Mouse (Mus musculus): ENCODE measurements around the gene Mast4.

- TF ChIP-seq CTCF (IDR thresholded peaks at IDR 0.05; ENCODE audit: low read depth, low read length) (no peak), GATA2 (IDR thresholded peaks at IDR 0.05; ENCODE audit: borderline replicate concordance, low read depth, low read length) (no peak), TAL1 (conservative IDR thresholded peaks at IDR 0.05; ENCODE audit: low read depth, low read length) (no peak), POLR2AphosphoS5 (IDR thresholded peaks at IDR 0.05; ENCODE audit: insufficient replicate concordance, low read depth, low read length) (no peak)
Measured at GRCm38 (mm10) chr13:102887534-102887933, 446.8 kb downstream of the Mast4 start.

Measured in G1E (cell line).